Mouse (Mus musculus): ENCODE measurements at regions not wholly inside any gene's neighbourhood (a gene's known extent, or its start where the extent isn't known, plus 50 kb on each side); places are given as distances from the start of the nearest gene placed in this dataset.

DNA sequence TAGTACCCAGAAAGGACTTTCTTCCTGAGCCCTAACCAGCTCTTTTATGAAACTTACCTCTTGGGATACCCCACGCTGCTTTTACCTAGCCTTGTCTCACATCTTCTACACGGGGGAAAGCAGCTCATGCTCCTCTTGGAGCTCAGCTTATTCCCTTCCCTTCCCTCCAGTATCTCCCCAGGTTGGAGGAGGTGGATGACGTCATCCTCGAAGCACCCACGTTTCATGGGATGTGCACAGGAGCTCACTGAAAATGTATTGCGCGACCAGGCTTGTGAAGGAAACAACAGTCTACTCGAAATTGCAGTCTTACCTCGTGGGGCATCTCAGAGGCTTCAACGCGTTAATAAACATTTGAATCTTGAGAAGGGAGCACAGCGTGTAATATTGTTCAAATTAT lies 97.2 kb upstream of the Calcoco1 start:
- TF ChIP-seq POLR2A (IDR thresholded peaks at IDR 0.05; ENCODE audit: borderline replicate concordance, low read depth, low read length) (no peak), CTCF (IDR thresholded peaks at IDR 0.05; ENCODE audit: low read depth, low read length) (no peak)
- Histone ChIP-seq H3K27ac (ENCODE audit: insufficient read depth, low read depth, low read length) (no peak overlapping the region), H3K4me1 (ENCODE audit: control insufficient read depth, insufficient read depth, low read length) (no peaks in the 10 kb centered on the region), H3K4me3 (ENCODE audit: insufficient read depth, low read length) (no peak overlapping the region)

GRCm38 (mm10) chr15:102839688-102840087 lies 81.2 kb upstream of the Hoxc13 start:
- H3K27ac ChIP-seq (ENCODE audit: insufficient read depth, low read depth, low read length) = no peak overlapping the region
- TF ChIP-seq POLR2A (IDR thresholded peaks at IDR 0.05; ENCODE audit: borderline replicate concordance, low read depth, low read length) = no peak
- TF ChIP-seq CTCF (IDR thresholded peaks at IDR 0.05; ENCODE audit: low read depth, low read length) = no peak
- H3K4me3 ChIP-seq (ENCODE audit: insufficient read depth, low read length) = no peak overlapping the region
- H3K4me1 ChIP-seq (ENCODE audit: control insufficient read depth, insufficient read depth, low read length) = no peaks in the 10 kb centered on the region

DNA sequence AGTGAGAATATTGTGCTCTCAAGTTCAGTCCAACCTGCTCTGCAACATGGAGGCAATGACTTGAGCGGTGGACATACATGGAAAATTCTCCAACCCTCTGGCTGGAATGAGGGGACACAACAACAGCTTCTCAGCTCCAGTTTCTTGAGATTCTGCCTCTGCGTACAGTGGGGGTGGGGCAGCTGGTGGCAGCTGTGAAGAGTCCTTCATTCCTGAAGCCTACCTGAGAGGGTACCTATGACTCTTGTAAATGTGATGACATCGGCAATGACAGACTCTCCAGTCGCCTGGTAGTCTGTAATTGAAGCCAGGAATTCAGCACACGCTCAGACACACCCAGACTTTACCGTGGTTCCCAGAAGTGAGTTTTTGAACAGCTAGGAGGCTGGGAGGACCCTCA lies 58.5 kb upstream of the Hoxc13 start:
- TF ChIP-seq CTCF (IDR thresholded peaks at IDR 0.05; ENCODE audit: low read depth, low read length) (no peak), POLR2A (IDR thresholded peaks at IDR 0.05; ENCODE audit: borderline replicate concordance, low read depth, low read length) (no peak)
- Histone ChIP-seq H3K4me3 (ENCODE audit: insufficient read depth, low read length) (no peak overlapping the region), H3K4me1 (ENCODE audit: control insufficient read depth, insufficient read depth, low read length) (no peaks in the 10 kb centered on the region), H3K27ac (ENCODE audit: insufficient read depth, low read depth, low read length) (no peak overlapping the region)

- H3K27ac ChIP-seq (ENCODE audit: insufficient read depth, low read depth, low read length) = no peak overlapping the region
- TF ChIP-seq POLR2A (IDR thresholded peaks at IDR 0.05; ENCODE audit: borderline replicate concordance, low read depth, low read length) (no peak), CTCF (IDR thresholded peaks at IDR 0.05; ENCODE audit: low read depth, low read length) (no peak)
- no peak overlapping the region for H3K4me3 ChIP-seq (ENCODE audit: insufficient read depth, low read length)
- H3K4me1 ChIP-seq (ENCODE audit: control insufficient read depth, insufficient read depth, low read length) = no peaks in the 10 kb centered on the region
These were observed 54.1 kb upstream of the Hoxc13 start for GRCm38 (mm10) chr15:102866788-102867187.
